Mouse (Mus musculus): Measurements from ENCODE around the gene Wdr62. TPM values are rescaled to one million over a fixed set of nuclear protein-coding genes. Genes with fewer than 3 reads are reported as not detected.
"Not testable (repeated sequence)": the region's sequence is repeated elsewhere in the genome, so short reads cannot be mapped to it uniquely, and the experiment has no call there.

Wdr62 gene
- polyA plus RNA-seq, 1 experiment from 2014 or later, result 9.9 TPM

GRCm38 (mm10) chr7:30280670-30281138 lies 485 bp upstream of the Wdr62 start:
- Histone ChIP-seq H3K27me3 (no peaks in the 10 kb centered on the region), H3K36me3 (no peaks in the 10 kb centered on the region; the same call in 1 of the 2 replicates), H3K27ac (peak overlapping the region; percentile 99), H3K4me1 (peaks cover 19% of the 10 kb centered on the region), H3K9ac (peak overlapping the region; percentile 49), H3K4me2 (peak overlapping the region; percentile 85), H3K4me3 (replicated peaks) (peak overlapping the region; percentile 69), H3K9me3 (replicated peaks) (no peaks in the 10 kb centered on the region)
- peak; percentile 88 for ATAC-seq (replicated peaks; ENCODE audit: low FRiP score)
- WGBS, result under 1% methylated on average over 20 of the region's 20 CpGs

- Histone ChIP-seq H3K9me3 (replicated peaks) (no peaks in the 10 kb centered on the region), H3K9ac (peak overlapping the region; percentile 49), H3K27ac (peak overlapping the region; percentile 99), H3K36me3 (no peaks in the 10 kb centered on the region; the same call in 1 of the 2 replicates), H3K4me2 (peak overlapping the region; percentile 85), H3K27me3 (no peaks in the 10 kb centered on the region), H3K4me1 (peaks cover 19% of the 10 kb centered on the region), H3K4me3 (replicated peaks) (peak overlapping the region; percentile 69)
- ATAC-seq (replicated peaks; ENCODE audit: low FRiP score), result no peak; the same call in 1 of the 2 replicates
- WGBS, result 0% methylated on average over 6 of the region's 6 CpGs
These were observed 683 bp downstream of the Wdr62 start for GRCm38 (mm10) chr7:30279536-30279935.

DNA sequence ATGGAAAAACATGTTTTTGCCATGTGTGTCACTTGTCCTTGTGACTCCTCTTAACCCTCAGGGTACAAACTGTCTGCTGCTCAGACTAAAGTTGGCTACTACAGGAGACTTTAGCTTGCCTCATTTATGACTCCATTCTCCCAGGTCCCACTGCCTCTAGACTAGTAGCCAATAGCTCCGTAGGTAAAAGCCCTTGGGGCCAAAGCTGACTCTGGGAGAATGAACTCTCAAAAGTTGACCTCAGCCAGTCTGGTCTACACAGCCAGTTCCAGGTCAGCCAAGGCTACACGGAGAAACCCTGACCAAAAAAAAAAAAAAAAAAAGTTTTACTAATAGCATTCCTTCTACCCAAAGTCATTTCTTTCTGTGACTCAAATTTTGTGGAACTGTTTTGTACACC lies 1.3 kb downstream of the Wdr62 start:
- Histone ChIP-seq H3K4me2 (peak overlapping the region; percentile 85; the same call in 1 of the 2 replicates), H3K4me1 (peaks cover 19% of the 10 kb centered on the region), H3K36me3 (no peaks in the 10 kb centered on the region; the same call in 1 of the 2 replicates), H3K4me3 (replicated peaks) (peak overlapping the region; percentile 69; the same call in 1 of the 2 replicates), H3K27me3 (no peaks in the 10 kb centered on the region), H3K27ac (no peak overlapping the region), H3K9ac (no peak overlapping the region), H3K9me3 (replicated peaks) (no peaks in the 10 kb centered on the region)
- no peak for ATAC-seq (replicated peaks; ENCODE audit: low FRiP score)
- WGBS, result 38% methylated on average over 2 of the region's 2 CpGs

DNA sequence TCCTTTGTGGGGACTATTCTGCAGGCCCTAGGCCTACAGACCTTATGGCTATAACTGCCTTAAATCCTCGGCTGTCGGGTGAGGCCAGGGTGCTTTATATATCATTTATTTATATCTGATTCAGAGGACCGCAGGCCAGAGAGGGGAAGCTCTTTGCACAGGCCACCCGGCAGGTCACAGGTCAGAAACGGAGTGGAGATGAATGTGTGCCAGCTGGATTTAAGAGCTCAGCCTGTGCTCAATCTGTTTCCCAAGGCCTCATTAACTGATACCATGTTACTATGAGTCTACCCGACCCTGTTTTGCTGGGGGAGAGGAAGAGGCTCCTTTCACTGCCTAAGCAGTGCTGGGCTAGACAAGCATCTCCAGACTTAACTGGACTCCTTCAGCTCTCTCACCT lies 5.8 kb downstream of the Wdr62 start:
- Histone ChIP-seq H3K4me1 (peaks cover 7% of the 10 kb centered on the region), H3K27ac (no peak overlapping the region), H3K27me3 (no peaks in the 10 kb centered on the region), H3K4me3 (replicated peaks) (no peak overlapping the region), H3K36me3 (peaks cover 17% of the 10 kb centered on the region; the same call in 1 of the 2 replicates), H3K4me2 (no peak overlapping the region), H3K9ac (no peak overlapping the region), H3K9me3 (replicated peaks) (no peaks in the 10 kb centered on the region)
- WGBS, result 58% methylated on average over 6 of the region's 6 CpGs
- ATAC-seq (replicated peaks; ENCODE audit: low FRiP score), result no peak

GRCm38 (mm10) chr7:30269641-30270040 lies 10.6 kb downstream of the Wdr62 start:
- 88% methylated on average over 4 of the region's 4 CpGs for WGBS
- ATAC-seq (replicated peaks; ENCODE audit: low FRiP score), result no peak
- no peak overlapping the region for H3K4me3 ChIP-seq (replicated peaks)
- no peak overlapping the region for H3K4me2 ChIP-seq
- no peaks in the 10 kb centered on the region for H3K27me3 ChIP-seq
- no peak overlapping the region for H3K9ac ChIP-seq
- peaks cover 36% of the 10 kb centered on the region for H3K36me3 ChIP-seq
- H3K4me1 ChIP-seq, result no peaks in the 10 kb centered on the region
- no peak overlapping the region for H3K27ac ChIP-seq
- no peaks in the 10 kb centered on the region for H3K9me3 ChIP-seq (replicated peaks)

- H3K9ac ChIP-seq, result no peak overlapping the region
- ATAC-seq (replicated peaks; ENCODE audit: low FRiP score), result no peak
- H3K27ac ChIP-seq, result no peak overlapping the region
- WGBS, result 89% methylated on average over 3 of the region's 3 CpGs
- no peak overlapping the region for H3K4me3 ChIP-seq (replicated peaks)
- no peaks in the 10 kb centered on the region for H3K27me3 ChIP-seq
- no peaks in the 10 kb centered on the region for H3K4me1 ChIP-seq
- no peaks in the 10 kb centered on the region for H3K9me3 ChIP-seq (replicated peaks)
- peaks cover 42% of the 10 kb centered on the region for H3K36me3 ChIP-seq
- H3K4me2 ChIP-seq, result no peak overlapping the region
These were observed 13.4 kb downstream of the Wdr62 start for GRCm38 (mm10) chr7:30266780-30267179.

DNA sequence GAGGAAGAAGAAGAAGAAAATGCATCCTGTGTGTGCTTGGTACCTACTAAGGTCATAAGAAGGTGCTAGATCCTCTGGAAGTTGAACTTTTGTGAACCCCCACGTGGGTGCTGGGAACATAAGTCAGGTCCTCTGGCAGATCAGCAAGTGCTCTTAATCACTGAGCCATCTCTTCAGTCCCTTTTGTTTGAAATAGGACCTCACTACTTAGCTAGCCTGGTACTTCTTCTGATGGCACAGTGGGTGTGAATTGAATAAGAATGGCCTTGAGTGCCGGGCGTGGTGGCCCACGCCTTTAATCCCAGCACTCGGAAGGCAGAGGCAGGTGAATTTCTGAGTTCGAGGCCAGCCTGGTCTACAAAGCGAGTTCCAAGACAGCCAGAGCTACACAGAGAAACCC lies 14.3 kb downstream of the Wdr62 start:
- Histone ChIP-seq H3K27me3 (no peaks in the 10 kb centered on the region), H3K4me1 (no peaks in the 10 kb centered on the region), H3K9me3 (replicated peaks) (no peaks in the 10 kb centered on the region), H3K27ac (no peak overlapping the region), H3K9ac (no peak overlapping the region), H3K4me3 (replicated peaks) (no peak overlapping the region), H3K36me3 (peaks cover 44% of the 10 kb centered on the region), H3K4me2 (no peak overlapping the region)
- 91% methylated on average over 7 of the region's 7 CpGs for WGBS
- ATAC-seq (replicated peaks; ENCODE audit: low FRiP score), result no peak

DNA sequence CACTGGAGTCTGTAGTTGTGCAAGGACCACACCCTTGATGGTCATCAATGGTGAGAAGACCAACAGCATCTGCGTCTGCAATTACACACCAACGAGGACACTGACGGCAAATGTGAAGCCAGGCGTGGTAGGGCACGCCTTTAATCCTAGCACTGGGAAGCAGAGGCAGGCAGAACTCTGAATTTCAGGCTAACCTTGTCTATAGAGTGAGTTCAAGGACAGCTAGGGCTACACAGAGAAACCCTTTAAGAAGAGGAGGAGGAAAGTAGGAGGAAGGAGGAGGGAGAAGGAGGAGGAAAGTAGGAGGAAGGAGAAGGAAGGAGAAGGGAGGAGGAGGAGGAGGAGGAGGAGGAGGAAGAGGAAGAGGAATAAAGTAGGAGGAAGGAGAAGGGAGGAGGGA lies 14.7 kb downstream of the Wdr62 start:
- Histone ChIP-seq H3K27me3 (no peaks in the 10 kb centered on the region), H3K27ac (no peak overlapping the region), H3K36me3 (peaks cover 45% of the 10 kb centered on the region), H3K9ac (no peak overlapping the region), H3K4me1 (no peaks in the 10 kb centered on the region), H3K4me2 (no peak overlapping the region), H3K9me3 (replicated peaks) (no peaks in the 10 kb centered on the region), H3K4me3 (replicated peaks) (no peak overlapping the region)
- ATAC-seq (replicated peaks; ENCODE audit: low FRiP score), result no peak
- 89% methylated on average over 5 of the region's 5 CpGs for WGBS

DNA sequence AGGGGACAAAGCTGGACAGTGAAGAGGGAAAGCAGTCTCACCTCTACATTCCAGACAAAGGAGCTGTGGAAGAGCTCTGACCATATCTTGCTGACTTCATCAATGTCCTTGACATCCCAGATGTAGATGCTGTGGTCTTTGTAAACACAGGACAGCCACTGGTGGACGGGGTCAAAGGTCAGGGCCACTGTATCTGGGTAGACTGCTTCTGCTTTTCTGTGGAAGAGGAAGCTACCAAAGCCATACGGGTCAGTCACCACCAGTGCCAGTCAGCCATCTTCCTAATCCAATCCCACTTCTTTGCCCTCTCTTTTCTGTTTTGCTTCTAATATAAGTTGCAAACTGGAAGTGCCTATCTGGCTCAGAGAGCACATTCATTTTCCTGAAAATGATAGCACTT lies 15.2 kb downstream of the Wdr62 start:
- no peaks in the 10 kb centered on the region for H3K9me3 ChIP-seq (replicated peaks)
- H3K27ac ChIP-seq, result no peak overlapping the region
- no peaks in the 10 kb centered on the region for H3K27me3 ChIP-seq
- WGBS, result 85% methylated on average over 2 of the region's 2 CpGs
- ATAC-seq (replicated peaks; ENCODE audit: low FRiP score), result no peak
- H3K4me2 ChIP-seq, result no peak overlapping the region
- no peak overlapping the region for H3K9ac ChIP-seq
- no peak overlapping the region for H3K4me3 ChIP-seq (replicated peaks)
- H3K4me1 ChIP-seq, result no peaks in the 10 kb centered on the region
- H3K36me3 ChIP-seq, result peaks cover 41% of the 10 kb centered on the region

- peaks cover 20% of the 10 kb centered on the region; the same call in 1 of the 2 replicates for H3K36me3 ChIP-seq
- H3K27ac ChIP-seq, result no peak overlapping the region
- no peaks in the 10 kb centered on the region for H3K4me1 ChIP-seq
- 84% methylated on average over 12 of the region's 12 CpGs for WGBS
- H3K4me2 ChIP-seq, result no peak overlapping the region
- H3K9ac ChIP-seq, result no peak overlapping the region
- H3K4me3 ChIP-seq (replicated peaks), result no peak overlapping the region
- H3K9me3 ChIP-seq (replicated peaks), result no peaks in the 10 kb centered on the region
- ATAC-seq (replicated peaks; ENCODE audit: low FRiP score), result no peak
- H3K27me3 ChIP-seq, result no peaks in the 10 kb centered on the region
These were observed 28.0 kb downstream of the Wdr62 start for GRCm38 (mm10) chr7:30251956-30252954.

GRCm38 (mm10) chr7:30237374-30237773 lies 42.8 kb downstream of the Wdr62 start:
- WGBS, result 92% methylated on average over 3 of the region's 3 CpGs
- H3K27ac ChIP-seq, result not testable (repeated sequence)

DNA sequence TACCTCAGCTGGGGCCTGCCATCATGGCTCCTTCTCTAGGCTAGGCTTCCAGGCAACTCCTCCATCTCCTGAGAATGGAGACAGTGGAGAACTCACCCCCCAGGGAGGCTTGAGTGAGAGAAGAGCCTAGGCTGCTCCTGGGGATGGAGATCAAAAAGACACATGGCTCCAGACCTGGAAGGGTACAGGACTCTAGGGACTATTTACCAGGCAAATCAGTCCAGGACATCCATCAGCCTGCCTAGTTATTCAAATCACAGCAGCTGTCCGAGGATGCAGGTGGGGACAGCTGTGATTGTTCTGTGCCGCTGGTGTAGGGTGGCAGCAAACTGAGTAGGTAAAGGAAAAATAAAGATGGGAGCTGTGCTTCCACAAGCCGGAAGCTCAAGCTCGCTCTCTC lies 44.6 kb downstream of the Wdr62 start, which contains the start of gene Ovol3:
Gene Ovol3 (minus strand): TSS at position 101 of the 400 bp plus-strand sequence.
- H3K9ac ChIP-seq, result no peak within 1 kb of the TSS
- no peaks in the 10 kb centered on the region for H3K9me3 ChIP-seq (replicated peaks)
- 92% methylated on average over 4 of the region's 4 CpGs for WGBS
- no peak for ATAC-seq (replicated peaks; ENCODE audit: low FRiP score)
- H3K4me2 ChIP-seq, result no peak within 1 kb of the TSS
- no peaks in the 10 kb centered on the region for H3K27me3 ChIP-seq
- no peak within 1 kb of the TSS for H3K27ac ChIP-seq
- peaks cover 27% of the 10 kb centered on the region for H3K36me3 ChIP-seq
- H3K4me3 ChIP-seq (replicated peaks), result no peak within 1 kb of the TSS
- peaks cover 19% of the 10 kb centered on the region for H3K4me1 ChIP-seq

More at GRCm38 (mm10) chr7:30237374-30237773, 42.8 kb downstream of the Wdr62 start:
- H3K27me3 ChIP-seq; ATAC-seq (replicated peaks; ENCODE audit: low FRiP score); H3K4me2 ChIP-seq; H3K9ac ChIP-seq; H3K4me3 ChIP-seq (replicated peaks); H3K9me3 ChIP-seq (replicated peaks): not testable (repeated sequence)
- Histone ChIP-seq H3K36me3 (peaks cover 41% of the 10 kb centered on the region), H3K4me1 (peaks cover 13% of the 10 kb centered on the region)
